Mouse (Mus musculus) CH12.LX (cell line): ENCODE data around the gene Prickle2. TPM values are rescaled to one million over a fixed set of nuclear protein-coding genes. Genes with fewer than 3 reads are reported as not detected.

Experiments
- DNase-seq: peaks from one replicate; pipeline ENCODE4 v3.0.0-alpha.2; 2013; ENCODE audit errors: extremely low read depth
- H3K27ac ChIP-seq: 2 replicates; pipeline ENCODE4 v1.5.1; 2012; ENCODE audit warnings: low read depth, mild to moderate bottlenecking, control low read depth, moderate library complexity; ENCODE audit not compliant: insufficient read depth
- H3K27me3 ChIP-seq: replicated peaks from 2 replicates; pipeline ENCODE3; 2012; ENCODE audit warnings: inconsistent platforms
- H3K36me3 ChIP-seq, 2 experiments: replicated peaks in 1 of 2; 2 replicates each; pipeline versions ENCODE3 to v1.6.1; 2012; ENCODE audit warnings: inconsistent platforms in 1 of 2, low read length in 1 of 2, mild to moderate bottlenecking in 1 of 2, mixed read lengths in 1 of 2, moderate library complexity in 1 of 2; ENCODE audit not compliant: control insufficient read depth in 1 of 2, insufficient read depth in 1 of 2
- H3K4me1 ChIP-seq, 2 experiments: 2 replicates each; pipeline ENCODE4 v1.6.1; 2012; ENCODE audit warnings: inconsistent platforms in 1 of 2, moderate library complexity in 1 of 2; ENCODE audit not compliant: insufficient read depth in 2 of 2, control insufficient read depth in 1 of 2
- H3K4me2 ChIP-seq: 2 replicates; pipeline ENCODE4 v1.6.1; 2012; ENCODE audit warnings: low read depth, mild to moderate bottlenecking, control low read depth; ENCODE audit not compliant: poor library complexity, insufficient read depth, severe bottlenecking
- H3K4me3 ChIP-seq, 3 experiments: fragments of 150-350 bp in 1 of 3; sonication (generic) in 1 of 3; replicated peaks in 1 of 3; 2 replicates each; pipeline versions ENCODE3 to v1.5.1; 2011 to 2012; ENCODE audit warnings: low read depth in 2 of 3, low read length in 2 of 3, mild to moderate bottlenecking in 2 of 3, moderate library complexity in 2 of 3, control low read depth in 1 of 3, improper control_type of control experiment in 1 of 3, inconsistent platforms in 1 of 3, mixed read lengths in 1 of 3; ENCODE audit not compliant: poor library complexity in 1 of 3
- H3K79me2 ChIP-seq: replicated peaks from 2 replicates; pipeline ENCODE4 v1.6.1; 2012; ENCODE audit warnings: mild to moderate bottlenecking, moderate library complexity; ENCODE audit not compliant: control insufficient read depth, poor library complexity, insufficient read depth, severe bottlenecking; ENCODE audit errors: extremely low read depth
- H3K9ac ChIP-seq: 2 replicates; pipeline ENCODE4 v1.6.1; 2012; ENCODE audit warnings: low read depth, mild to moderate bottlenecking, control low read depth, moderate library complexity; ENCODE audit not compliant: insufficient read depth
- H3K9me3 ChIP-seq: replicated peaks from 2 replicates; pipeline ENCODE3; 2012; ENCODE audit warnings: low read length, inconsistent platforms, mixed read lengths
- CHD1 ChIP-seq: IDR thresholded peaks from 2 replicates; pipeline ENCODE4 v1.6.1; 2012; ENCODE audit warnings: low read depth, low read length, improper control_type of control experiment, inconsistent platforms
- CHD2 ChIP-seq: IDR thresholded peaks from 2 replicates; pipeline ENCODE4 v1.6.1; 2011; ENCODE audit warnings: low read length, improper control_type of control experiment
- EP300 ChIP-seq: IDR thresholded peaks from 2 replicates; pipeline ENCODE4 v1.6.1; 2011; ENCODE audit warnings: low read length, improper control_type of control experiment
- ETS1 ChIP-seq: conservative IDR thresholded peaks from 2 replicates; pipeline ENCODE4 v1.6.1; 2012; ENCODE audit warnings: low read depth, mild to moderate bottlenecking, inconsistent platforms, low read length, improper control_type of control experiment, moderate library complexity
- GABPA ChIP-seq: IDR thresholded peaks from 2 replicates; pipeline ENCODE4 v1.6.1; 2012; ENCODE audit warnings: low read depth, low read length, improper control_type of control experiment, inconsistent platforms; ENCODE audit not compliant: insufficient replicate concordance
- JUN ChIP-seq: IDR thresholded peaks from 2 replicates; pipeline ENCODE4 v1.6.1; 2011; ENCODE audit warnings: low read depth, mild to moderate bottlenecking, low read length, improper control_type of control experiment, moderate library complexity; ENCODE audit not compliant: insufficient read depth
- JUND ChIP-seq: conservative IDR thresholded peaks from 2 replicates; pipeline ENCODE4 v1.6.1; 2011; ENCODE audit warnings: low read depth, low read length, improper control_type of control experiment
- KAT2A ChIP-seq: IDR thresholded peaks from 2 replicates; pipeline ENCODE4 v1.6.1; 2012; ENCODE audit warnings: low read length, improper control_type of control experiment, inconsistent platforms; ENCODE audit not compliant: insufficient replicate concordance
- MAX ChIP-seq: IDR thresholded peaks from 2 replicates; pipeline ENCODE4 v1.6.1; 2011; ENCODE audit warnings: low read length, improper control_type of control experiment
- MAZ ChIP-seq: IDR thresholded peaks from 2 replicates; pipeline ENCODE4 v1.6.1; 2012; ENCODE audit warnings: low read depth, mild to moderate bottlenecking, inconsistent platforms, low read length, improper control_type of control experiment, moderate library complexity
- MYC ChIP-seq: IDR thresholded peaks from 2 replicates; pipeline ENCODE4 v1.6.1; 2011; ENCODE audit warnings: low read depth, mild to moderate bottlenecking, improper control_type of control experiment, low read length
- POLR2A ChIP-seq: IDR thresholded peaks from 2 replicates; pipeline ENCODE4 v1.6.1; 2011; ENCODE audit warnings: low read depth, mild to moderate bottlenecking, improper control_type of control experiment, low read length
- RAD21 ChIP-seq: IDR thresholded peaks from 2 replicates; pipeline ENCODE4 v1.6.1; 2011; ENCODE audit warnings: low read depth, mild to moderate bottlenecking, low read length, improper control_type of control experiment, moderate library complexity
- RCOR1 ChIP-seq: conservative IDR thresholded peaks from 2 replicates; pipeline ENCODE4 v1.6.1; 2012; ENCODE audit warnings: low read depth, mild to moderate bottlenecking, inconsistent platforms, low read length, improper control_type of control experiment
- SMC3 ChIP-seq: IDR thresholded peaks from 2 replicates; pipeline ENCODE4 v1.6.1; 2011; ENCODE audit warnings: low read depth, low read length, improper control_type of control experiment
- TCF12 ChIP-seq: IDR thresholded peaks from 2 replicates; pipeline ENCODE4 v1.6.1; 2014; ENCODE audit warnings: low read depth, mild to moderate bottlenecking, inconsistent platforms, low read length, improper control_type of control experiment
- UBTF ChIP-seq: IDR thresholded peaks from 2 replicates; pipeline ENCODE4 v1.6.1; 2012; ENCODE audit warnings: low read depth, mild to moderate bottlenecking, inconsistent platforms, low read length, improper control_type of control experiment, moderate library complexity
- USF2 ChIP-seq: conservative IDR thresholded peaks from 2 replicates; pipeline ENCODE4 v1.6.1; 2011; ENCODE audit warnings: low read depth, low read length, improper control_type of control experiment
- dilution Hi-C: fragments of 300-500 bp; cut with MboI; formaldehyde crosslinking; loops from 2 replicates; pipeline ENCODE4 v1.14.3; 2020; ENCODE audit warnings: low sequenced_read_pairs; ENCODE audit not compliant: extremely low pct_unique_long_range_greater_than_20kb, extremely low pct_ligation_motif_present
- in situ Hi-C: fragments of 300-500 bp; cut with MboI; formaldehyde crosslinking; loops from 3 replicates; pipeline ENCODE4 v1.14.3; 2019; ENCODE audit warnings: low sequenced_read_pairs, low pct_ligation_motif_present, low pct_unique_long_range_greater_than_20kb, mixed read lengths
- polyA plus RNA-seq: library from polyadenylated mRNA; unstranded; fragments of >175 nt; gene quantifications from 2 replicates; pipeline ENCODE4 v1.2.1, GENCODE M21; 2012; ENCODE audit warnings: low read depth; ENCODE audit not compliant: insufficient read length
- total RNA-seq, 2 experiments: library from RNA; depleted of rRNA; stranded (reverse); fragments of 300-350 nt in 1 of 2; fragments of >200 nt in 1 of 2; gene quantifications; 2 replicates each; pipeline ENCODE4 v1.2.3; 2012 to 2014

The Prickle2 gene
- total and polyA plus RNA-seq, 3 experiments: not detected

DNA sequence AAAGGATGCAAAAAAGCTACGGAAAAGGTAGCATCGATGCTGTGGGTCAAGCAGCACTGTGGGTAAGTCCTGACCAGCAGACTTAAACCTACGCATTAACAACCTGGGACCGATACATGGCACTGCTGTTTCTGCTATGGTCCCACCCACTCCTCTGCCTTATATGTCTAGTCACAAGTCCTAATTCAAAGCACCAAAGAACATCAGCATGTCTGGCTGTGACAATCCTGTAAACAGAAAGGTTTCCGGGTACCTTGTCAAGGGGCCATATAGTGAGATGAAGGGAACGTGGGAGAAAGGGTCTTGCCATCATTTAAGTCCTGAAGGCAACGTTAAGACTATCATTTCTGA, 290.6 kb downstream of the Prickle2 start:
- no peak overlapping the region for H3K4me2 ChIP-seq
- no peaks in the 10 kb centered on the region for H3K36me3 ChIP-seq
- no peak overlapping the region for H3K27ac ChIP-seq
- peaks cover 79% of the 10 kb centered on the region for H3K9me3 ChIP-seq
- H3K9ac ChIP-seq: no peak overlapping the region
- in situ Hi-C loops (no loop called here), dilution Hi-C loops (no loop called here)
- no peaks in the 10 kb centered on the region for H3K79me2 ChIP-seq
- no peak for TF ChIP-seq SMC3
- TF ChIP-seq KAT2A: no peak
- TF ChIP-seq RAD21: no peak
- no peak for TF ChIP-seq USF2
- no peak for TF ChIP-seq MAZ
- TF ChIP-seq JUND: no peak
- TF ChIP-seq GABPA: no peak
- no peak for TF ChIP-seq RCOR1
- TF ChIP-seq TCF12: no peak
- no peak for TF ChIP-seq CHD1
- TF ChIP-seq POLR2A: no peak
- no peak for TF ChIP-seq MAX
- no peak for TF ChIP-seq JUN
- no peak for TF ChIP-seq UBTF
- TF ChIP-seq EP300: no peak
- no peak for TF ChIP-seq ETS1
- DNase-seq: no peak
- H3K4me3 ChIP-seq: no peak overlapping the region
- no peaks in the 10 kb centered on the region for H3K27me3 ChIP-seq
- H3K4me1 ChIP-seq: no peaks in the 10 kb centered on the region

DNA sequence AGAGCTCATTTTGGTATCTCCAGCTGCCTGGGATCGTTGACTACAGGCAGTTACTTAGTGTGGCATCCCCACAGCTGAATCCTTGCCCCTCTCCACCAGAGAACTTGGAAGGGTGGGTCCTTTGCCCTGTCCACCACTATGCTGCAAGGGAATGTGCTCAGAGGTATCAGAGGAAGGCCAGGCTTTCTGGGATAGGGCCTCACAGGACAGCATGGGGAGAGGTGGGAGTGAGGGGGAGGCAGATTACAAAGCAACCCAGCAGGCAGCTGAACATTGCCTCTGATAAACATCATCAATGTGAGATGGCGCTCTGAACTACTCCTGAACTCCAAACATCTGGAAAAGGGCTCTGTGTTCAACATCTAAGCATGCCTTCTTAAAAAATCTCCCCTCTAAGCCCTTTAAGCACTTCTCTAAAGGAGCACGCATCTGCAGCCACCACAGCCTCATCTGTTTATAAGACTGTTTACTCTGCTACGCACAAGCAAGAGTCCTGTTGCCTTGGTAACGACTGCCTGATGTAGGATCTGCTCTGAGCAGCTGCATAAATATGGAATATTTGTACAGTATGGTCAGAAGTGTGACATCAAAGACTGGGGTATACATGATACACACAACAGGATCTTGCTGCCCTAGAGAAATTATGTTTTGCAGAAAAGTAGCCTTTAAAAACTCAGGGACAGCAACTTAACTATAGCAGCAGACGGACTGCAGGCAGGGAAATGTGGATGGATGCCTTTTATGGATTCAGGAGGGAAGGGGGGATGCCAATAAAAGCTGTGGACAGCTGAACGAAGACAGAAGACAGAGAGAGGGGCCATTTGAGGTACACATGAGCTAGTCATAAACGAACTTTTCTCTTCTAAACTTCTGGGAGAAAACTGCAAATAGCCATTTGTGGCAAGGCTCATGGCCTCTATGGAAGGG, 291.2 kb downstream of the Prickle2 start:
- no peak overlapping the region for H3K27ac ChIP-seq
- TF ChIP-seq MYC (no peak), POLR2A (no peak), CHD2 (no peak), EP300 (no peak)
- H3K4me3 ChIP-seq: no peak overlapping the region
- DNase-seq: no peak
- no peaks in the 10 kb centered on the region for H3K4me1 ChIP-seq
- H3K4me2 ChIP-seq: no peak overlapping the region
- no peak overlapping the region for H3K9ac ChIP-seq
- no peaks in the 10 kb centered on the region for H3K27me3 ChIP-seq
- peaks cover 80% of the 10 kb centered on the region for H3K9me3 ChIP-seq
- dilution Hi-C loops: no loop called here
- H3K79me2 ChIP-seq: no peaks in the 10 kb centered on the region
- in situ Hi-C loops: no loop called here
- no peaks in the 10 kb centered on the region for H3K36me3 ChIP-seq
